Mouse (Mus musculus): ENCODE measurements around the gene Sorbs2. TPM values are rescaled to one million over a fixed set of nuclear protein-coding genes. Genes with fewer than 3 reads are reported as not detected.

Gene Sorbs2
- polyA plus RNA-seq, 1 experiment from 2014 or later, result 69.1 TPM

DNA sequence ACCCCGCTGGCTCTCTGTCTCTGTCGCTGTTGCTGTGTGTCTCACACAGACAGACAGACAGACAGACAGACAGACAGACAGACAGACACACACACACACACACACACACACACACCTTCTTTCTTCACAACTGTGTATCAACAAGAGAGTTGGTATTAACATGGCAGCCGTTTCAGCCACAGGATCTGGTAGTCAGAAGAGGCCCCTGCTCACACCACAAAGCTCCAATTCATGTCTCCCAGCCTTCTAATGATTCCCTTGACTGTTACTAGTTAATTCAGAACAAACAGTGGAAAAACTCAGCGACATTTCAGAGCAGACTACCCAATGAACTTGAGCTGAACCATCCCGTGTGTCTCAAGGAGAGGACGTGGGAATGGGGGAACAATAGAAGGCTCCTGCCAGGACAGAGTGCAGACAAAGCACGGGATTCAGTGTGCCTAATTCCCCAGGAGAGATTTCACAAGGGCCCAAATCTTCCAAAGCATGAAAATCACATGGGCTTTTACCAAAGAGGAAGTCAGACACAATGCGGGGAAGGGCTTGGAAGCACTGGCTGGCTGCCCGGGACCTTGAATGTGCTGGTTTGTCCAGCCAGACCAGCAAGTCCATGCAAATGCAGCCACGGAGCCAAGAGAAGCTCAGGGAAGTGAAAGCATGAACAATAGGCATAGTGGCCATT is 367.5 kb downstream of the Sorbs2 start:
- peak overlapping the region; percentile 76 for H3K27ac ChIP-seq
- DNase-seq (ENCODE audit: low spot score) (peak; percentile 73), ATAC-seq (ENCODE audit: low FRiP score) (peak; percentile 89)
- WGBS, result 16% methylated on average over 10 of the region's 10 CpGs
- 0 out of 2 replicates have a peak, but pooled peaks cover under 1% of the 10 kb centered on the region for H3K9me3 ChIP-seq (ENCODE audit: control insufficient read depth, low read length)
- peaks cover 9% of the 10 kb centered on the region for H3K4me1 ChIP-seq (replicated peaks; ENCODE audit: control insufficient read depth, insufficient read depth, low read length)
- no peak overlapping the region for H3K4me3 ChIP-seq (replicated peaks; ENCODE audit: low read length)
- no peak overlapping the region for H3K9ac ChIP-seq
- H3K36me3 ChIP-seq (replicated peaks; ENCODE audit: control insufficient read depth, insufficient read depth), result no peaks in the 10 kb centered on the region
- no peaks in the 10 kb centered on the region for H3K27me3 ChIP-seq (ENCODE audit: control insufficient read depth, insufficient read depth, low read length)
- no peak overlapping the region for H3K4me2 ChIP-seq (replicated peaks)

- Histone ChIP-seq H3K4me1 (replicated peaks; ENCODE audit: control insufficient read depth, insufficient read depth, low read length) (peaks cover 9% of the 10 kb centered on the region), H3K27me3 (ENCODE audit: control insufficient read depth, insufficient read depth, low read length) (no peaks in the 10 kb centered on the region), H3K9me3 (ENCODE audit: control insufficient read depth, low read length) (0 out of 2 replicates have a peak, but pooled peaks cover 4% of the 10 kb centered on the region), H3K27ac (no peak overlapping the region), H3K4me3 (replicated peaks; ENCODE audit: low read length) (no peak overlapping the region), H3K36me3 (replicated peaks; ENCODE audit: control insufficient read depth, insufficient read depth) (no peaks in the 10 kb centered on the region), H3K9ac (no peak overlapping the region), H3K4me2 (replicated peaks) (no peak overlapping the region)
- DNase-seq (ENCODE audit: low spot score), result no peak
- 62% methylated on average over 5 of the region's 5 CpGs for WGBS
- no peak for ATAC-seq (ENCODE audit: low FRiP score)
Measured at GRCm38 (mm10) chr8:45876397-45876796, 368.8 kb downstream of the Sorbs2 start.

Other genes starting within 250 kb of the Sorbs2 start
- not detected in 2 replicates for gene F11, start 245.8 kb upstream of the Sorbs2 start, polyA plus RNA-seq (2014; fragmentation: Nextera tagmentation; extraction: Ambion mirVana)
- gene Klkb1, start 212.9 kb upstream of the Sorbs2 start, polyA plus RNA-seq (2014; fragmentation: Nextera tagmentation; extraction: Ambion mirVana), result not detected in 2 replicates
- gene Gm45753, start 199.3 kb upstream of the Sorbs2 start, polyA plus RNA-seq (2014; fragmentation: Nextera tagmentation; extraction: Ambion mirVana), result not detected in 2 replicates
- gene Cyp4v3, start 174.6 kb upstream of the Sorbs2 start, polyA plus RNA-seq (2014; fragmentation: Nextera tagmentation; extraction: Ambion mirVana), result 1.9 and 2.1 TPM in 2 replicates
- 12.8 and 14.1 TPM in 2 replicates for gene Fam149a, start 125.5 kb upstream of the Sorbs2 start, polyA plus RNA-seq (2014; fragmentation: Nextera tagmentation; extraction: Ambion mirVana)
- gene Tlr3, start 96.7 kb upstream of the Sorbs2 start, polyA plus RNA-seq (2014; fragmentation: Nextera tagmentation; extraction: Ambion mirVana), result 1.7 and 2.5 TPM in 2 replicates